Mouse (Mus musculus): ENCODE measurements around the gene Platr17. TPM values are rescaled to one million over a fixed set of nuclear protein-coding genes. Genes with fewer than 3 reads are reported as not detected.
"Not testable (repeated sequence)": the region's sequence is repeated elsewhere in the genome, so short reads cannot be mapped to it uniquely, and the experiment has no call there.

Gene Platr17
- total RNA-seq (2022), result not detected

GRCm38 (mm10) chr17:33904835-33905234, at the start of gene Platr17:
Gene Platr17, plus strand, starts transcription at chr17:33905135.
- not testable (repeated sequence) for DNase-seq (ENCODE audit: low spot score in 2 of 2)

DNA sequence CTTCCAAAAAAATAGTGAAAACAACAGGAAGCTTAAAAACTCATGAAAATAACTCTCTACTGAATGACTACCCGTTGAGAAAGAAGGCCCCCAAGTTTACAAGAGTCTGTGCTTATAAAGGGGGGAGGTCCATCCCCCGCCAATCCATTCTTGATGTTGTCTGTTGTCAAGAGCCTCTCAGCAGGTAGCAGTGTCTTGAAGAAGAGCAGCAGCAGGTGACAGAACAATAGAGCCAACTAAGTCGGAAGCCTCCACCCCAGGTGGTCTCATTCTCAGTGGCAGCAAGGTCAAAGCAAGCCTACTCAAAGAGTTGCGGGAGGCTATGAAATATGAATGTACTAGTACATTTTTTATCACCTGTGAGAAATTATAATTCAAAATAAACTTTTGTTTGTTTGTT, 47.1 kb upstream of the Platr17 start:
- no peak for DNase-seq (ENCODE audit: low spot score in 2 of 2)

DNA sequence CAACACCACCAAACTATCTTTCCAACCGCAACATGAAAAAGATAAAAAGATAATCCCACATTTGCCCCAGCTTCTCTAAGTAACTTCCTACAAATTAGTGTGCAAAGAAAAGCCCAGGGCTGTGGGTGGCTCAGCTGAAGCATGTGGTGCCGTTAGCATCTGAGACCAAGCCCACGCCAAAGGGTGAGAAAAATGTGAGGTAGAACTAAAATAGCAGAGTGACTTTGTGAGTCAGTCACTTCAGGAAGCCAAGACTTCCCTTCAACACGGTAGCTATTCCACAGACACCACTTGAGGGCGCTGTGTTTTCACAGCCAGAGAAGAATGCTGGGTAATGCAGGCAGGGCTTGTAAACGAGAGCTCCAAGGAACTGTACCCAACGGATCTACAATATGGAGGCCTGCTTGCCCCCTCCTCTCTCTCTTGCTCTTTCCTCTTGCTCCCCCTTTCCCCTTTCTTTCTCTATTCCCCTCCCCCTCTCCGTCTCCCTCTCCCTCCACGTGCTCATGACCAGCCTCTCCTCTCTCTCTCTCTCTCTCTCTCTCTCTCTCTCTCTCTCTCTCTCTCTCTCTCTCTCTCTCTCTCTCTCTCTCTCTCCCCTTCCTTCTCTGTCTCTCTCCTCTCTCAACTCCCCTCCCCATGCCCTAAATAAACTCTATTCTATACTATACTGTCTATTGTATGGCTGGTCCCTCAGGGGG, 39.5 kb upstream of the Platr17 start:
- DNase-seq (ENCODE audit: low spot score in 2 of 2), result no peak

- DNase-seq (ENCODE audit: low spot score in 2 of 2), result not testable (repeated sequence)
These were observed 31.4 kb upstream of the Platr17 start, which contains the start of gene Gm7029 for GRCm38 (mm10) chr17:33873537-33873936. Gene Gm7029, plus strand, starts transcription at chr17:33873837.

GRCm38 (mm10) chr17:33874411-33874810, 30.5 kb upstream of the Platr17 start:
- DNase-seq (ENCODE audit: low spot score in 2 of 2), result no peak

DNA sequence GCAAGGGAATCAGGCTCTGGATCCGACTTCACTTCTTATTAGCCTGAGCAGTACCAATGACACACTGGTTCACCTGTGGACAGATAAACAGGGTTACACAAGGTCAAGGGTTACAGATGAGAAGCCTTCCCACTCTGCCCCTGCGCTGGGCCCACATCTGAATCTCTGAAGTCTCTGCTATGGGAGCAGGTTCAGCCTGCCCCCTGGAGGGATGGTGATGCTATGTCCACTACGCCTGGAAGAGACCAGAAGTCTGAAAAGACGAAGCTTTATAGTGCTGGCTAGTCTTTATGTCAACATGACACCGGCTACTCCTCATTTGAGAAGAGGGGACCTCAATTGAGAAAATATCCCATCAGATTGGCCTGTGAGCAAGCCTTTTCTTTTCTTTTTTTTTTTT, 29.1 kb upstream of the Platr17 start:
- DNase-seq (ENCODE audit: low spot score in 2 of 2), result not testable (repeated sequence)

DNA sequence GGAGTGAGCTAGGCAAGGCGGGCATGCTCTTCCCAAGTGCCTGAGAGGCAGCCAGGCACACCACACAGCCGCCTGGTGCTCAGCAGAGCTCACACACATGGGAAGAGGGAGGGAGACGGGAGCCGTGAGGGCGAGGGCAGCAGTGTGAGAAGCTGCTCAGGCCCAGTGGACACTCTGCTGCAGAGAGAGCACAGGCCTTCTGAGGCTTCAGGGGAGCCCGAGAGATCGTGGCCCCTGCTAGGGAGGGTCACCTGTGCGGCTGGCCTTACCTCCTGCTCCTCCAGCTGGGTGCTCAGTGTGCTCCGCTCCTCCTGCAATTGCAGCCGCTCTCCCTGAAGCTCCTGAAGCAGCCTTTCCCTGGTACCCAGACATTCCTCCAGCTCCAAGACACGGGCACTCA, 20.6 kb upstream of the Platr17 start:
- DNase-seq (ENCODE audit: low spot score in 2 of 2), result not testable (repeated sequence)

- not testable (repeated sequence) for DNase-seq (ENCODE audit: low spot score in 2 of 2)
These were observed 17.1 kb upstream of the Platr17 start for GRCm38 (mm10) chr17:33887802-33888201.

- DNase-seq (ENCODE audit: low spot score in 2 of 2), result not testable (repeated sequence)
These were observed 16.7 kb upstream of the Platr17 start for GRCm38 (mm10) chr17:33888230-33888629.

DNA sequence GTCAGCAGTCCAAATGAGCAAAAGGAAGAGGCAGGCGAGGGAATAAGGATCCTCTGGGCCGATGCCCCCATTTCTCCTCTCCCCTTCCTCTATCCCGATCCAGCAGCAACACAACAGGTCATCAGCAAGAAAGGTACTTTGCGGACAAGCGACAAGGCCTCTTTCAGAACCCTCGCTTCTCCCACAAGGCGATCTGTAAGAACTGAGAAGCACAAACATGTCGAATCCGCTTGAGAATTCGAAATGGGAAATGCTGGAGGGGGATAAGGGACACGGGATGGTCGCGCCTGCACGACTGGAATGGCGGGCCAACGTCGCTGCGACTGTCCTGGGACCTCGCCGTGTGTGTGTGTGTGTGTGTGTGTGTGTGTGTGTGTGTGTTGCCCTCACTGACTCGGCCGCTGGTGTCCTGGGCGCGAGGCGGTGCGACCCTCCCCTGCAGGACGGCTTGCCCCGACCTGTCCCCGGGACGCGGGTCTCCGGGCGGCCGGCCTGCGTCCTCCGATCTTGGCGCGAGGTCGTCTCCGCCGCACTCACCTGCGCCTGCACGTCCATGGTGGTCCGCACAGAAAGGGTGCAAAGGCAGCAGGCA, 14.9 kb upstream of the Platr17 start:
- DNase-seq (ENCODE audit: low spot score in 2 of 2), result not testable (repeated sequence)

DNA sequence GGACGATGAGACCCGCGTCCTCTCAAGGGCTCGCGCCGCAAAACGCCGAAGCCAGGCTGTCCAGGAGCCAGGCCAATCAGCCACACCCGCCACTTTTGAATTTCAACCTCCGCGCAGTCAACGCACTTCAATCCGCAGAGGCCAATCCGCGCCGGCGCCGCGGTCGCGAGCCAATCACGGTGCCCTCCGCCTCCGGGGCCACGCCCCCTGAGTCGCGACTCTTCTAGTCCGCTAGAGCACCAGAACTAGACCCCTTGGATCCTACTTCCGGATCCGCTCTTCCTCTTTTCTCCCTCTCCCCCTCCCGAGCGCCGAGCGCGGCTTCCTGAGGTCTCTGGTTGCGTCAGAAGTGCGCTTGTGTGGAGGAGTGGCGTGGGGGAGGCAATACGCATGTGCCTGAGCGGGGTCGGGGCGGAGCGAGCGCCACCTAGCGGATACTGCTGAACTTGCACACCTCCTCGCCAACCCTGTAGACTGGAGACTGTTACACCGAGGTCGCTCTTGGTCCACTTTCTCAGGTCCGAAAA, 14.3 kb upstream of the Platr17 start, which contains the start of gene Kifc1:
Gene Kifc1 (minus strand): TSS at position 129 of the 527 bp plus-strand sequence.
- DNase-seq (ENCODE audit: low spot score in 2 of 2), result peak; percentile 100

DNA sequence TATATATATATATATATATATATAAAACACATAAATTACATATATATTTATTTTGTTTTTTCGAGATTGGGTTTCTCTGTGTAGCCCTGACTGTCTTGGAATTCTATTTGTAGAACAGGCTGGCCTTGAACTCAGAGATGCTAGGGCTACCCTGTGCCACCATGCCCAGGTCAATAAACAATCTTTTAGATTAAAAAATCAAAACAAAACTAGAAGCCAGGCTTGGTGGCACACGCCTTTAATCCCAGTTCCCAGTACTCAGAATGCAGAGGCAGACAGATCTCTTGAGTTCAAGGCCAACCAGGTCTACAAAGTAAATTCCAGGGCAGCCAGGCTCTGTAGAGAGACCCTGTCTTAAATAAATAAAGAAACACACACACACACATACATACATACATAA, 13.6 kb upstream of the Platr17 start:
- DNase-seq (ENCODE audit: low spot score in 2 of 2), result no peak

- DNase-seq (ENCODE audit: low spot score in 2 of 2), result not testable (repeated sequence)
These were observed 13.0 kb upstream of the Platr17 start for GRCm38 (mm10) chr17:33891892-33892291.

DNA sequence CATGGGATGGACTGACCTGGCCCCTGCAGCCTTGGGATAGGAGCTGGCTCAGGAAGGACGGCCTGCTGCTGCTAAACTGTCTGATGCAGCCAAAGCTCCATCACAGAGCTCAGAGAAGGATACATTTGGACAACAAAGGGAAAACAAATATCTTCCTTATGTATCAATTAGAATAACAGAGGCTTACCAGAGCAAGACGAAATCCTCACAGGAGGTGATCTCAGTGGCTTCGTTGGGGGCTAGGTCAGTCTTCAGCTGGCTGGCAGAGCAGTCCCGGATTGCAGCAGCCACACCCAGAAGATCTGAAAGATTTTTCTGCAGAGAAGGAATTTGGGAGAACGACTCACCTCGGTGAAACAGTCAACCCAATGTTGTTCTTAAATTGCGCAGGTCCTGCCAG, 12.5 kb upstream of the Platr17 start:
- no peak for DNase-seq (ENCODE audit: low spot score in 2 of 2)

- DNase-seq (ENCODE audit: low spot score in 2 of 2), result not testable (repeated sequence)
These were observed 11.9 kb upstream of the Platr17 start for GRCm38 (mm10) chr17:33893011-33893410.

DNA sequence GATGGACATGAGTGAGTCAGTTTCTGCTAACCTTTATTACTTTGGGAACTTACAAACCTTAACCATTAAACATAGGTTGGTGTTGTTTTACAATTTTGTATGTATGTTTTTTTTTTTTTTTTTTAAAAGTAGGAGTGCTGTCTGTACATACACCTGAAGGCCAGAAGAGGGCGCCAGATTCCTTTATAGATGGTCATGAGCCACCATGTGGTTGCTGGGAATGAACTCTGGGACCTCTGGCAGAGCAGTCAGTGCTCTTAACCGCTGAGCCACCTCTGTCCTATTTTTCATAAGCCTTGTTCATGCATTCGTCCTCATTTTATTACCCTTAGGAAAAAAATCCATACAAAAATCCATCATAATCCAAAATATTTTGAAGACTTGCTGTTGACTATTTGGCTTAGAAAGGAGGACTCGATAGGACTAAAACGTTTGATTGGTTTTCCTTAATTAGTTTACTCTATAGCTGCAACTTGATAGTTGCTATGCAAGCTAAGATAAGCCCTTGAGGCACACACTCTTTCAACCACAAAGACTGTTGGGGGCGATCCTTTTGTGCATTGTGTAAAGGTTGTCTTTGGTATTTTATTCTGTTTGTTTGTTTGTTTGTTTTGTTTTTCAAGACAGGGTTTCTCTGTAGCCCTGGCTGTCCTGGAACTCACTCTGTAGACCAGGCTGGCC, 7.7 kb upstream of the Platr17 start:
- DNase-seq (ENCODE audit: low spot score in 2 of 2), result no peak

DNA sequence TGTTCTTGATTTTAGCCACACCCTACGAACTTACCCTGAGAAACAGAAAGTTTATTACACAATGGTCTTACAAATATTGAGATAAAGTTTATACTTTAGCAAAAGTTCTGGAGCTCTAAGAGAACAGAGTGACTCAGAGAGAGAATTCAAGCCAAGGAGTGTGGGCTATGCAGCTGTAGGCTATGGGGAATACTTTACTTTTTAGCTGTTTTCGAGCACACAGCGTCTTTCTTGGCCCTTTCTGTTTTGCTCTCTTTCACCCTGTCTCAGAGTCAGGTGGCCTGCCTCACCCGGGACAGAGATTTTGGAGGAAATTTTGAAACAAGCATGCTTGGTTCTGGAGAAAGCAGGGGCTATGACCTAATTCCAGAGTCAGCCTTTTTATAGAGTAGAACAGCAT, 6.7 kb upstream of the Platr17 start:
- not testable (repeated sequence) for DNase-seq (ENCODE audit: low spot score in 2 of 2)

DNA sequence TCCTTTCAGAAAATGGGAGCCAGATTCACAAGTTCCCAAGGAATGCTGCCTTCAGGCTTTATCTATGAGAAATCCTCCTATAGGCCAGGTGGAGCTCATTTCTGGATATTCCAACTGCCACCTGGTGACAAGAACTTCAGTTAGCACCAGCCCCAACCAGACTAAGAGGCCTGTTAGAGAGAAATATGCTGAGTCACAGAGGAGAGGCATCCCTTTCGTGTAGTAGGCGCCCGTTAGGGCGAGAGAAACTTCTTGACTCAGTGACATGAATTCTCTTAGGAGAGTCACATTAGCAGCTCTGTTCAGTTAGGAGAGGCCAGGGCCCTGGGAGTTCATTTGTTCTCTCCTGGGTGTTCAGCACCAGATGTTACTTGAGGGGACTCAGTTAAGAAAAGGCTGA, 5.3 kb upstream of the Platr17 start:
- DNase-seq (ENCODE audit: low spot score in 2 of 2), result no peak

DNA sequence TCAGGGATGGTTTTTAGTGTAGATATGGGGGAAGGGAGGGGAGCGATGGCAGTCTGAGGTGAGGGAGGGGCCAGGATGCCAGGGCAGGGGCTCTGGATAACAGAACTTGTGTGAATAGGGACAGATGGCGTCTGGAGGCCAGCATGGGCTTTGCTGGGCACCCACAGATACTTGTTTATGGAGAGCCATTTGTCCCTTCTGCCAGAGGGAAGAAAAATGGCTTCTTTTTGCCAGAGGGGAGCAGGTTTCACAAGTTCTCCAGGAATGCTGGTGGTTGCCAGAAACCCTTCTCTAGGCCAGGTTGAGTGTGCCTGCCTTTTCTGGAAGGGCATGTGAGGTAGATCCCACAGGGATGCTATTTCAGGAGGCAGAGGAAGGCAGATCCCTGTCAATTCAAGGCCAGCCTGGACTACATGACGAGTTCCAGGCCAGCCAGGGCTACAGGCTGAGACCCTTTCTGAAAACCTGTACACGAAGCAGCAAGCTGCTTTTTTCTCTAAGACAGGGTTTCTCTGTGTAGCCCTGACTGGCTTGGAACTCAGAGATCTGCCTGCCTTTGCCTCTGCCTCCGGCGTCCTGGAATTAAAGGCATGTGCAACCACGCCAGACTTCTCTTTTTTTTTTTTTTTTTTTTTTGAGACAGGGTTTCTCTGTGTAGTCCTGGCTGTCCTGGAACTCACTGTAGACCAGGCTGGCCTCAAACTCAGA, 4.5 kb upstream of the Platr17 start:
- no peak for DNase-seq (ENCODE audit: low spot score in 2 of 2)

DNA sequence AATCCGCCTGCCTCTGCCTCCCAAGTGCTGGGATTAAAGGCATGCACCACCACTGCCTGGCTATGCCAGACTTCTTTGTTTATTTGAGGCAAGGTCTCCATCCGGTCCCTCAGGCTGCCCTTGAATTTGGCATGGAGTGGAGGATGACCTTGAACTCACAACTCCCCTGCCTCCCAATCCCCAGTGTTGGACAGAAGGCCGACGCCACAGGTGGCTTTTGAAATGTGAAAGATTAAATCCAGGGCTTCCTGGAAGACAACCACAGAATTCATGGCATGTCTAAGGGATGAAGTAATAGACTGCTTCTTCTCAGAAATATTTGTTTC, 4.0 kb upstream of the Platr17 start:
- DNase-seq (ENCODE audit: low spot score in 2 of 2), result no peak

- no peak for DNase-seq (ENCODE audit: low spot score in 2 of 2)
These were observed 3.3 kb upstream of the Platr17 start for GRCm38 (mm10) chr17:33901653-33902052.

- no peak for DNase-seq (ENCODE audit: low spot score in 2 of 2)
These were observed 2.9 kb upstream of the Platr17 start for GRCm38 (mm10) chr17:33902079-33902478.

Measured in gastrocnemius, adult 8-10 months (tissue).